Mouse (Mus musculus): ENCODE data around the gene 1700017B05Rik. TPM values are rescaled to one million over a fixed set of nuclear protein-coding genes. Genes with fewer than 3 reads are reported as not detected.
A peak's percentile ranks its signal among the peaks of the same experiment; 100 is the strongest.

1700017B05Rik gene
- total RNA-seq, 1 experiment: 35.6 TPM

DNA sequence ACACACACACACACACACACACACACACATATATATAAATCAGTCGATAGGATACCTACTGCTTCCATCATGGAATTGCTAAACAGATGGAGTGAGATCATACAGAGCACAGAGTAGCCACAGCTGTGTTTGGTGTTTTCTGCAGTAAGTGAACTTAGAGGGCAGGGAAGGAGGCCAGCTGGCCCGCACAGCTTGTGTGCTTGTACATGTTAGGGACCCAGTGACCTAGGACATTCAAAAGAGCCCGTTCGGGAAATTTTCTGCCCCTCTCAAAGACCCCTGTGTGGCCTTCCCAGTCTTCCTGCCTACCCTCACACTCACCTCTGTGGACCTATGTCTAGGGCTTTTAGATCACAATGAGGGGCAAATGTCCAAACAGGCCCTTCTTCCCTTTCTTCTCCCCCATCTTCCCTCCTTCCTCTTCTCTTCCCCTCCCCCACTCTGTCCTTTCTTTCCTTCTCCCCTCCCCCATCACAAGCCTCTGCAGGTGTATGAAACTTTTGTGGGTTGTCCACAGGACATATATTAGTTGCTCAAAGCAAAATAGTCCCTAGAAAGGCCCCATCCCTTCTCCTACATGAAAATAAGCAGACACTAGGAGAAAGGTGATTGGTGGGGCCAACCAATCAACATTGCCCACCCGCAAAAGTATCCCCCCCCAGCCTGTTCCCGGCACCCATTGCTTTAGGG lies 11.5 kb upstream of the 1700017B05Rik start:
- in situ Hi-C loops (cut with MboI; ENCODE audit: low sequenced_read_pairs in 2 of 2, unreplicated experiment in 2 of 2): no loop called here
- DNase-seq (ENCODE audit: low read depth, low spot score): no peak
- H3K27ac ChIP-seq (ENCODE audit: insufficient read depth, low read depth, low read length, poor library complexity, severe bottlenecking): peak overlapping the region; percentile 59
- no peak overlapping the region for H3K4me3 ChIP-seq (ENCODE audit: insufficient read depth in 1 of 2, low read depth in 1 of 2, low read length in 2 of 2, poor library complexity in 1 of 2, severe bottlenecking in 1 of 2)
- no peaks in the 10 kb centered on the region for H3K36me3 ChIP-seq (ENCODE audit: control insufficient read depth, insufficient read depth, low read length, poor library complexity, severe bottlenecking)
- no peaks in the 10 kb centered on the region for H3K9me3 ChIP-seq (ENCODE audit: control insufficient read depth, insufficient read depth, low read depth, low read length)
- TF ChIP-seq HCFC1 (IDR thresholded peaks at IDR 0.05; ENCODE audit: borderline replicate concordance, insufficient read depth, low read length) (no peak), CHD2 (IDR thresholded peaks at IDR 0.05; ENCODE audit: low read depth, low read length) (no peak), ZC3H11A (IDR thresholded peaks at IDR 0.05; ENCODE audit: borderline replicate concordance, low read depth, low read length) (no peak), ZNF384 (IDR thresholded peaks at IDR 0.05; ENCODE audit: low read depth, low read length) (no peak), MAFK (IDR thresholded peaks at IDR 0.05; ENCODE audit: insufficient read depth, low read depth, low read length) (no peak)
- no peak overlapping the region for H3K9ac ChIP-seq (ENCODE audit: insufficient read depth, low read depth, low read length, poor library complexity, severe bottlenecking)
- peaks cover 13 to 35% of the 10 kb centered on the region in 2 experiments for H3K4me1 ChIP-seq (ENCODE audit: control insufficient read depth in 2 of 2, insufficient read depth in 2 of 2, low read length in 2 of 2, poor library complexity in 1 of 2)

DNA sequence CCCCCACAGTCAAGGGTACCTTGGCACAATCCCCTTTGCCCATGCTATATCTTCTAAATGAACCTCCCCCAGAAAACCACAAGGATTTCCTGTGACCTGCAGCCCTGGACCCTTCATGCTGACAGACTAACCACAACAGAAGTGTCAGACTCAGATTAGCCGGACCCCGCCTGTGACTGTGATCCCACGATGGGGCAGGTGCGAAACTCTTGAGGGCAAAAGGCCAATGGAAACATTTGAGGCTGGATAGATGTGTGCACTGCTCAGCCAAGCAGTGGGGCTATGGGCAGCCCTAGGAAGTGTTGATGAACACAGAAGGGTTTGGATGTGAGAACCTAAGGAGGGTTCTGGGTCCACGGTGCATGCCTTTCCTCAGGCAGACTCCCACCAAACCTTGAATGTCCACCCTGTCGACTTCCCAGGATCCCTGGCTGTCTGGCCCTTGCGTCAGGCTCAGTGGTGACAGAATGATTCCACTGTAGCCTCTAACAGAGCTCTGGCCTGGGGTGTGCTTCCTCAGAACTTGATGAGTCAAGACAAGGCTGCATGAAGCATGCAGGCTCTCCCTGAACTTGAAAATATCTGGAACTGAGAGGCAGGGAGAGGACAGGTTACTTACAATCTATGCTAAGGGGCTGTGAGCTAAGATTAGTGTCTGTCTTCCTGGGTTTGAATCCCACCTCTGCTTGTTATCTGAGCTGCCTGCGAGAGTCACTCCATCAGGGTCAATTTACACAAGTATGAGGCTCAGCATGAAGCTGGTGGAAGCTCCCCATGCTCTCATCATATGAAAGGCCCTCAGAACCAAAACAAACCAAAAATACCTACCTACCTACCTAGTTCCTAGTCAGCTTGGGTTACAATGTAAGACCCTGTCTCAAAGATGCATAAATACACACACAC lies 10.7 kb upstream of the 1700017B05Rik start:
- Histone ChIP-seq H3K36me3 (ENCODE audit: control insufficient read depth, insufficient read depth, low read length, poor library complexity, severe bottlenecking) (no peaks in the 10 kb centered on the region), H3K9ac (ENCODE audit: insufficient read depth, low read depth, low read length, poor library complexity, severe bottlenecking) (no peak overlapping the region), H3K4me3 (ENCODE audit: insufficient read depth in 1 of 2, low read depth in 1 of 2, low read length in 2 of 2, poor library complexity in 1 of 2, severe bottlenecking in 1 of 2) (no peak overlapping the region), H3K27ac (ENCODE audit: insufficient read depth, low read depth, low read length, poor library complexity, severe bottlenecking) (peak overlapping the region; percentile 74; the same call in 1 of the 2 replicates), H3K9me3 (ENCODE audit: control insufficient read depth, insufficient read depth, low read depth, low read length) (no peaks in the 10 kb centered on the region), H3K4me1 (ENCODE audit: control insufficient read depth in 2 of 2, insufficient read depth in 2 of 2, low read length in 2 of 2, poor library complexity in 1 of 2) (peaks cover 9 to 31% of the 10 kb centered on the region in 2 experiments)
- DNase-seq (ENCODE audit: low read depth, low spot score): no peak
- in situ Hi-C loops (cut with MboI; ENCODE audit: low sequenced_read_pairs in 2 of 2, unreplicated experiment in 2 of 2): no loop called here
- no peak for TF ChIP-seq MAFK (IDR thresholded peaks at IDR 0.05; ENCODE audit: insufficient read depth, low read depth, low read length)
- no peak for TF ChIP-seq HCFC1 (IDR thresholded peaks at IDR 0.05; ENCODE audit: borderline replicate concordance, insufficient read depth, low read length)
- no peak for TF ChIP-seq ZNF384 (IDR thresholded peaks at IDR 0.05; ENCODE audit: low read depth, low read length)
- TF ChIP-seq ZC3H11A (IDR thresholded peaks at IDR 0.05; ENCODE audit: borderline replicate concordance, low read depth, low read length): no peak
- no peak for TF ChIP-seq CHD2 (IDR thresholded peaks at IDR 0.05; ENCODE audit: low read depth, low read length)

DNA sequence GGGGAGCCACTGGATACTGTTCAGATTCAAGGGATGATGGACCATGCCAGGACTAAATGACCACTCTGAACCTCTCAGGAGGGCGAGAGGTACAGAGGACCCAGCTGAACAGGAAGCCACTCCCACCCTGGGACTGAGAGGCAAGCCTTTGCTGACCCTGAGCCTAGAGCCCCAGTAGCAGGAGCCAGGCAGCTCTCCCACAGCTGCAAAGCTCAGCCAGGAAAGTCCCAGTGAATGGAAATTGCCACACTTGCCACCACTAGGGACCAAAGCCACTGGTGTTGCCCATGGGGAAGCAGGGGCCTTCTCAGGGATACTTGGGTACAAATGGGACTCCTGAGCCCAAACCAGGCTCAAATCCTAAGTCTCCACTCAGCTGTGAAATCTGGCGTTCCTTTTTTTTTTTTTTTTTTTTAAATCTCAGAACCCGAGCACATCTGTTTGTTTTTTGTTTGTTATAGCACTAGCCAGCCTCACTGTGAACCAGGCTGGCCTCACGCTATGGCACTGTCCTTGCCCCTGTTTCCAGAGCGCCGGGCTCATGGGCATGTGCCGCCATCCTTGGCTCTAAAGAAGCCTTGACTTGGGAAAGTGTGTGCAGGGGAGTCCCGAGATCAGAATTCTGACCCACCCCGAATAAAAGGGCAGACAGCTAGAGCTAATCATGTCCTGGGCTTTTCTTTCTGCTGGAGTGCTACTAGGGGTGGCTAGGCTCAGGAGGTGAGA lies 9.6 kb upstream of the 1700017B05Rik start:
- H3K27ac ChIP-seq (ENCODE audit: insufficient read depth, low read depth, low read length, poor library complexity, severe bottlenecking): no peak overlapping the region
- no peaks in the 10 kb centered on the region for H3K36me3 ChIP-seq (ENCODE audit: control insufficient read depth, insufficient read depth, low read length, poor library complexity, severe bottlenecking)
- in situ Hi-C loops (cut with MboI; ENCODE audit: low sequenced_read_pairs in 2 of 2, unreplicated experiment in 2 of 2): no loop called here
- TF ChIP-seq ZNF384 (IDR thresholded peaks at IDR 0.05; ENCODE audit: low read depth, low read length) (no peak), MAFK (IDR thresholded peaks at IDR 0.05; ENCODE audit: insufficient read depth, low read depth, low read length) (no peak), CHD2 (IDR thresholded peaks at IDR 0.05; ENCODE audit: low read depth, low read length) (no peak), ZC3H11A (IDR thresholded peaks at IDR 0.05; ENCODE audit: borderline replicate concordance, low read depth, low read length) (no peak), HCFC1 (IDR thresholded peaks at IDR 0.05; ENCODE audit: borderline replicate concordance, insufficient read depth, low read length) (no peak)
- no peaks in the 10 kb centered on the region for H3K9me3 ChIP-seq (ENCODE audit: control insufficient read depth, insufficient read depth, low read depth, low read length)
- peaks cover 9 to 36% of the 10 kb centered on the region in 2 experiments for H3K4me1 ChIP-seq (ENCODE audit: control insufficient read depth in 2 of 2, insufficient read depth in 2 of 2, low read length in 2 of 2, poor library complexity in 1 of 2)
- H3K4me3 ChIP-seq (ENCODE audit: insufficient read depth in 1 of 2, low read depth in 1 of 2, low read length in 2 of 2, poor library complexity in 1 of 2, severe bottlenecking in 1 of 2): no peak overlapping the region
- H3K9ac ChIP-seq (ENCODE audit: insufficient read depth, low read depth, low read length, poor library complexity, severe bottlenecking): no peak overlapping the region
- no peak for DNase-seq (ENCODE audit: low read depth, low spot score)

DNA sequence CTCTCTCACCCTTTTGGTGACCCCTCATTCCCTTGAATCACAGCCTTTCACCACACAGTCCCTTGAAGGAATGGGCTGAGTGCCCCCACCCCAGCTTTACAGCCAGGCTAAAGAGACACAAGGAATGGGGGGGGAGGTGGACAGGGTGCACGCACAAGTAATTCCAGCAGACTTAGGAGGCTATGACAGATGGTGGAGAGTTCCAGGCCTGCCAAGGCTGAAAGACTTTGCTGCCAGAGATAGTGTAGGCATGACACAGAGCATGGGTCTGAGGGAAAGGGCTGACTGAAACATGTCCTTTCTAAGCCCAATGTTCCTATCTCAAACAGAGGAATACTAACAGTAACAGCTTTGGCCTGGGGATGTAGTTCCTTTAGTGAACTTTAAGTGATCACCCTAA lies 8.7 kb upstream of the 1700017B05Rik start:
- Histone ChIP-seq H3K9ac (ENCODE audit: insufficient read depth, low read depth, low read length, poor library complexity, severe bottlenecking) (no peak overlapping the region), H3K36me3 (ENCODE audit: control insufficient read depth, insufficient read depth, low read length, poor library complexity, severe bottlenecking) (no peaks in the 10 kb centered on the region), H3K4me1 (ENCODE audit: control insufficient read depth in 2 of 2, insufficient read depth in 2 of 2, low read length in 2 of 2, poor library complexity in 1 of 2) (peaks cover 9 to 36% of the 10 kb centered on the region in 2 experiments), H3K4me3 (ENCODE audit: insufficient read depth in 1 of 2, low read depth in 1 of 2, low read length in 2 of 2, poor library complexity in 1 of 2, severe bottlenecking in 1 of 2) (no peak overlapping the region), H3K27ac (ENCODE audit: insufficient read depth, low read depth, low read length, poor library complexity, severe bottlenecking) (no peak overlapping the region), H3K9me3 (ENCODE audit: control insufficient read depth, insufficient read depth, low read depth, low read length) (no peaks in the 10 kb centered on the region)
- DNase-seq (ENCODE audit: low read depth, low spot score): no peak
- in situ Hi-C loops (cut with MboI; ENCODE audit: low sequenced_read_pairs in 2 of 2, unreplicated experiment in 2 of 2): no loop called here
- TF ChIP-seq ZNF384 (IDR thresholded peaks at IDR 0.05; ENCODE audit: low read depth, low read length) (no peak), HCFC1 (IDR thresholded peaks at IDR 0.05; ENCODE audit: borderline replicate concordance, insufficient read depth, low read length) (no peak), CHD2 (IDR thresholded peaks at IDR 0.05; ENCODE audit: low read depth, low read length) (no peak), MAFK (IDR thresholded peaks at IDR 0.05; ENCODE audit: insufficient read depth, low read depth, low read length) (no peak), ZC3H11A (IDR thresholded peaks at IDR 0.05; ENCODE audit: borderline replicate concordance, low read depth, low read length) (no peak)
